Mouse (Mus musculus) layer of hippocampus, postnatal 36 days (tissue): ENCODE measurements at regions not wholly inside any gene's neighbourhood (a gene's known extent, or its start where the extent isn't known, plus 50 kb on each side); places are given as distances from the start of the nearest gene placed in this dataset.

Experiments
- DNase-seq, 2 experiments: peaks; one replicate each; pipeline ENCODE4 v3.0.0; 2022

DNA sequence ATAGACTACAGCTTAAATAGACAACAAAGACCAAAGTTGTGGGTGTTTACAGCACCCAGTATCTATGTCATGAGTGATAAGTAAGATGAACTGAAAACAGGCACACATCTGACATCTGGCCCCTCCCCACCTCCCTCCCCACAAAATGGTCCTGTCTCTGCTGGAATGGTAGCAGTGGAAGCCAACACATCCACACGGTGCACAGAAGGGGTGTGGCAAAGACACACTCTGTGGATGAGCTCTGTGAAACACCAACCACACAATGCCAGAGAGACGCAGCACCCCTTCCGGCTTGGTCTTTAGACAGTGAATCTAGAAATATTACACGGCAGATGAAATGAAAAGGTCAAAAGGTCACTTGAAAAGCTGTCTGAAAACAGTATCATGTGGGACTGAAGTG, 85.6 kb downstream of the Fgf18 start:
- DNase-seq: no peak

DNA sequence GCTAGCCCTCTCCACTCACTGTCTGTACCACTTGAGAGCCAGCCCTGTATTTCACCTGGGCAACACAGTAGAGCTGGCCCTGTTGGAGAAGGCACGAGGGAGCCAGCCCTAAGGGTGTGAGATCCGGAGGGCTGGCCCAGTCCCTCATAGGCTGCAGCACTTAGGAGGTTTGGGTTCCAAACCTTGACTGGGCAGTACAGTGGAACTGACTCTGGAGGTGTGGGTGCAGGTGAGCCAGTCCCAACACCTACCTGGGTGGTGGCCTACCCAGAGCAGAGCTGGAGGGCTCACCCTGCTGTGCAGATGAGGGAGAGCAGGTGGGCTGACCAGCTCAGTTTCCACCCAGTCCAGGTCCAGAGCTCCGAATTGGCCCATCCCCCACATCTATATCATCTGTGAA, 86.8 kb downstream of the Fgf18 start:
- no peak for DNase-seq

DNA sequence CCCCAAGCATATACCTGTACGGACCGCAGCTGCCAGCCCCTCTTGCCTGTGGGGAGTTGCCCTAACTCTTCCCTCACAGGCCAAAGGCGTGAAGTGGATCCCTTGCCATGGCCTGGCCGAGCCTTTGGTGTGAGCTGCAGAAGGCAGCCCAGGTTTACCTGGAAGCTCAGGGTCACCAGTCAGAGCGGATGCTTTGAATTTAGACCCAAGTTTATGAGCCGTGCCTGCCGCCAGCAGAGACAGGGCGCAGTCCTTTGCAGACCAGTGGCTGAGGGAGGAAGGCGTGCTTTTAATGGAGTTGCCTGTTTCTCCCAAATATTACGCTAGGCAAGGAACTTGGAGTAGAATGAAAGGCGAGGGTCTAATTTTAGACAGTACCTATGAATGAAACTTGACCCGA, 97.0 kb downstream of the Fgf18 start:
- DNase-seq: no peak

DNA sequence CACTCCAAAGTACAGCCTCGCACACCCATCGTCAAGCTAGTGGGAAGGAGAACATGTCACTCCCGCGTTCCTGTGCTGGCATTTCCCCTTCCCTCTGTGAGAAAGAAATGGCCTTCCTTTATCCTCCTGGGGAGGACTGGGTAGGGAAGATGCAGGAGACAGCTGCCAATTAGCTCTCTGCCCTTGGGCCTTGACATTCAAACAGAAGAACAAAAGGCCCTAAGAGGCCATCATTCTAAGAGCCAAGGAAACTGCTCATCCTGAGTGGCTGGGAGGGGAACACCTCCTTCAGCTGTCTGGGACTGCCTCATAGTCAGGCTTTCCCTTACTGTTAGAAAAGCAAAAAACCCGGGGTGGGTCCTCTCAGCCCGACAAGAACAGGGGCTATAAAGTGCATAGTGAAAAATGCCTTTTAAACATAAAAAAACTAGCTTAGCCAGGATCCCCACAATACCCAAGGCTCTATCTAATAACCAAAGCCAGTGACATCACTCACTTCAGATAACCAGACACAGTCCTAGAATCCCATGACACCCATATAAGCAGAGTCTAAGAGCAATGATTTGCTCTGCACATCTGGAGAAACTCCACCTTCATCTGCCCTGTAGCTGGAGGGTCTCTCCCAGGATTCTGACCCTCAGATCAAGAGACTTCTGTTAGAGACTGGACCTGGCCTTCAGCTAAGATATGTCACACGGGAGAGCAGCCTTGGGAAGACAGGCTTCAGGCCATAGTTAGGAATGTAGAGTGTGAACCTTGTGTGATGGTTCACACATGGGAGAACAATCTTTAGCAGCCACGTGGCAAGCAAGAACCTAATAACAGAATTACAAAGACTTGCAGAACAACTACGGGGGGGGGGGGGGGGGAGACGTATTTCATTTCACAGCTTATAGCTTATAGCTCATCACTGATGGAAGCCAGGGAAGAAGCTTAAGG, 107.1 kb downstream of the Fgf18 start:
- DNase-seq: no peak

DNA sequence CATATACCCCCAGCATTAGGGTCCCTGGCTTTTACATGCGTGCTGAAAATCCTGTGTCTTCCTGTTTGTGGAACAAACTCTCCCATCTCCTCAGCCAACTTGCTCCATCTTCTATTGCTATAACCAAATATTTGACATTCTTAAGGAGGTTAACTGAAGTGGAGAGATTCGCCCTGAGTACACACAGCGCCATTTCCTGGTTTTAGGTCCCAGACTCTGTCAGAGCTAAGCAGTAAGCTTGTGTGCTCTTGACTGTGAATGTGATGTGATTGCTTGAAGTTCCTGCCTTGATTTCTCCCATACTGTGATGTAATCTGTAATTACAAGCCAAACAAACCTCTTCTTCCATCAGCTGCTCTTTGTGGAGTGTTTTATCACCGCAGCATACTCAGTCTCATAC, 110.8 kb downstream of the Fgf18 start:
- no peak for DNase-seq

DNA sequence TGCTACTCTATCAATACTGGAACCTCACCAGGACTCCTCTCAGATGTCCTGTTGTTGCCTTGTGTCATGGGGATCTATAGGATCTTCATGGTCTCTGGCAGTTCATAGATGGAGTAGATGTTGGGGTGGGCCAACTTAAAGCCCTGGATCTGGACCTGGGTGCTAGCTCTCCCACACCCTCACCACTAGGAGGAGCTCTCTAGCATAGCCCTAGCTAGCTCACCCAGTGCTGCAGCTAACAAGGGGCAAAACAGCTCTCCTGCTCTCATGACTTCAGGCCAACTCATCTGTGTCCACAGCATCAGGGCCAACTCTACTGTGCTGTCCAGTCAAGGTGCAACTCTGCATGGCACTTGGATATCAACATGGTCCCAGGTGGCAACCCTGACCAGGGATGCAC, 118.3 kb downstream of the Fgf18 start:
- DNase-seq: no peak

DNA sequence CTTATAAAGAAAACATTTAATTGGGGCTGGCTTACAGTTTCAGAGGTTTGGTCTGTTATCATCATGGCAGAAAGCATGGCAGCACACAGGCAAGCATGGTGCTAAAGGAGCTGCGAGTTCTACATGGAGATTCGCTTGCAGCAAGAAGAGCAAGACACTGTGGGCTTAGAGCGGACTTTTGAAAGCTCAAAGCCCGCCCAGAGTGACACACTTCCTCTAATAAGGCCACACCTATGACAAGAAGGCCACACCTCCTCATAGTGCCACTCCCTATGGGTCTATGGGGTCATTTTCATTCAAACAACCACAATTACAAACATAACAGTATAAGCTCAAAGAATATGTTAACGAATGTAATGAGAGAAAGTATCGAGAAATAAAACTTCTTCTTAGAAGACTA, 120.1 kb downstream of the Fgf18 start:
- no peak for DNase-seq

DNA sequence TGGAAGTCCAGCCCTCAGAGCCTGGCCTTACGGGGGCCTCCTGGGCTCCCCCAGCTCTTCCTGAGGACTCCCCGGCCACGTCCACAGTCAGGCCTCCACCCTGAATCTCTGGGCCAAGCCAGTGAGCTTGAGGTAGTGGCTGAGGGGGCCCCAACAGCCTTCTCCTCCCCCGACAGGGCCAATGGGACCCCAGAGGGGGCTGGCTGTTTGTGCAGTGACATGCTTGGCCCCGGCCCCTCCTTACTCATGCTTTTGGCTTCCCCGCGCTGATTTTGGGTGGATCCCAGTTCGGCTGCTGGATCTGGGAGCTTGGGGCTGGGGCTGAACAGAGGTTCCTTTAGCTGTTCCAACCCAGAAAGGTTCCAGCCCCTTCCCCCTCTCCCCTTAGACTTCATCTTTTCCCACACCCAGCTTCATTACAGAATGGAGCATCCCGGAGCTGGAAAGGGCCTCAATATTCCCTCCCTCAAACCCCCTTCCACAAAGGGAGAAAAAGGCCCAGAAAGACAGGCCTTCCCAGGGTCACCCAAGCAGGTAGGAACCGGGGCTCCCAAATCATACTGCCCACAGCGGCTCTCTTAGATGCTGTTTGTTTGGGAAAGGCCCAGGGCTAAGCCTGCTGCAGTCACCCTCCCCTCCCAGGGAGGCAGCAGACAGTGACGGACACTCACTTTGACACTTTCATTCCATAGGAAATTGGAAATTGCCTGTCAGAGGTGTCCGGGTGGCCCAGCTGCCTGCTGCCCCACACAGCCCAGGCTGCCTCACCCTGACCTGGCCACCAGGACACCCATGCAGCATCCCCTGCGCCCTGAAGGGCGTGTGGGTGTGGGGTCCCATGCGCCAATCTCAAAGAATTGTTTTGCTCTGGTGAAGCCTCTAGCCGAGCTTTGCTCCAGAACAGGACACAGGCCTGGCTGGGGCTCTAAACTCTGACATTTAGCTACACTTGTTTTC, 133.7 kb downstream of the Fgf18 start:
- DNase-seq: no peak

DNA sequence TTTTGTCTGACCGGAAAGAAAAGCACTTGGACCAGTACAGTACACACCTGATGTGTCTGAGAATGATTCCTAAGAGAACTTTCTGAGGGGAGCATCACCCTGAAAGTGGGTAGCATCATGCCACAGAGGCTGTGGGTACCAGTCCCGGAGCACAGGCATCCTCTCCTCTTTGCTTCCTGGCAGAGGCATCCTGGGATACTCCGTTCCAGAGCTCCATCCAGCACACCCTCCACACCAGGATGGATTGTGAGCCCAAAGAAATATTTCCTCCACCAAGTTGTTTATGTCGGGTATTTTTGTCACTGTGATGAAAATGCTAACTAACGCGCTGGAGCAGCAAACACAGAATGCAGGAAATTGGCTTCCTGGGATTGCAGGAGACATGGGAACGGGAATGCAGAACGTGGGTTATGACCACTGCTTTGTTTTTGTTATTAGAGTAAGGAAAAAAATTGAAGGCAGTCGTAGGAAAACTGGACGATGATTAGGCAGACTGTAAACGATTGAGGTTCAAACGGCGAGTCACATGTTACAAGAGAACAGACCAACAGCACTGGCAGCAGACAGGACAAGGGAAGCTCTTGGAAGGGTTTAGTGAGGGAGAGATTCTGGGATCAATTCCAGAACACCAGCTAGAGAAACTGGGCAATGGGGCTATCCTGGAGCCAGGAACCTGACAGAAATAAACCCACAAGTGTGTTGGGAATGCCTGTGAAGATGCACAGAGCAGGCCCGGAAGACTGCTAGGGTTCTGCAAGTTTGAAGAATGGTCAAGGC, 134.6 kb downstream of the Fgf18 start:
- no peak for DNase-seq

DNA sequence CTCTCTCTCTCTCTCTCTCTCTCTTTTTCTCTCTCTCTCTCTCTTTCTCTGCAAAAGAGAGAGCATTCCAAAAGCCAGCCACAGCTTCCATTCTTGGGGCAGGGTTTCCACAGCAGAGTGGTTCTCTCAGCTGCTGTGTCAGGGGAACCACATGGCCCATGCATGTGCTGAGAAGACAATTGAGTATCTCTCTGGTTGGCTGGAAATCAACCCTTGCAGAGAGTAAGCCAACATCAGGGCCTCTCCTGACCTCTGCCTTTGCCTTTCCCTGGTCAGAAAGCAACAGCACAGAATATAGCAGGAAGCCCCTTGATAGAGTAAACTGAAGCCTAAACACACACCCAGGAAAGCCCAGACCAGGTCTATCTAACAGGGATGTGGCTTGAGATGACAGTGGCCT, 138.6 kb downstream of the Fgf18 start:
- no peak for DNase-seq

DNA sequence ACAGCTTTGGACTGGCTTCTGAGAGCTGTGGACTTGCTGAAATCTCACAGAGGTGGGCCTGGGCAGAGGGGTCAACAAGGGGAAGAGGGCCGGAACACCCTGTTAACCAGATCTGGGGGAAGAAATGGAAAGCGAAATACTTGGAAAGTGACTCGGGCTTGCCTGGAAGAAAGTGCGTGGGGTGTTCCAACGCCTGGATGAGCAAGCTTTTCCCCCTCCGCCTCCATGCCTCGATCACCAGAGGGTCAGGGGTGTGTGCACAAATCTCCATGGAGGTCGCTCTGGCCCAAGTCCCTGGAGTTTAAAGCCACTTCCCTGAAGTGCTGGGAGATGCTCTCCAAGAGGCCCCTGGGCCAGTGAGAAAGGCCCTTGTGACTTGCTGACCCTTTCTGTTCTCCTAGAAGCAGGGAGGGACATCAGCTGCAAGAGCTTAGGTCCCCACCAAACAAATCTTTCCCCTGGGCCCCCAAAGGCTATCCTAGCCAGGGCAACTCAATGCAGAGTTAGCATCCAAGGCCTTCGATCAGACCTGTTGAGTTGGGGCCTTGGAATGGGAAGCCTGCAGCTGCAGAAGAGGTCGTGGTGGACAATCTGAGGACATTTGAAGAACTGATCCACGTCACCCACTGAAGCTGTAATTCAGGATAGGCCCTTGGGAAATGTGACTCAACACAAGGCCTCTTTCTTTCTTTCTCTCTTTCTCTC, 139.2 kb downstream of the Fgf18 start:
- DNase-seq: no peak

DNA sequence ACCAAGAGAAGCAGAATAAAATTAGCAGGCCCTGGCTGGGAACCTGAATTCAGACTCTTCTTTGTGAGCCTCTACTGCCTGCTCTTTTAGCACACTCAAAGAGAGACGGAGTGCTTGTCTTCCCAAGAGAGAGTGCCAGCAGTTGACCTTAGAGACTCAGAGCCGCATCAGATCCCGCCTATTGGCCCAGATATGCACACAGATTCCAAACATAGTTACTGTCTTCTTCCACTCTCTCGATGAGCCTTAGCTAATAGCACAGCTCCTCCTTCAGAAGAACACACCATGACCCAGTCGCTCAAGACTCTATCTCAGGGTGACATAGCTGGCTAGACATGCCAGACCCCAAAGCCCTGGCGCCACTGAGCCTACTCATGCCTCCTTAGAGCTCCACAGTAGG, 139.8 kb downstream of the Fgf18 start:
- DNase-seq: no peak

DNA sequence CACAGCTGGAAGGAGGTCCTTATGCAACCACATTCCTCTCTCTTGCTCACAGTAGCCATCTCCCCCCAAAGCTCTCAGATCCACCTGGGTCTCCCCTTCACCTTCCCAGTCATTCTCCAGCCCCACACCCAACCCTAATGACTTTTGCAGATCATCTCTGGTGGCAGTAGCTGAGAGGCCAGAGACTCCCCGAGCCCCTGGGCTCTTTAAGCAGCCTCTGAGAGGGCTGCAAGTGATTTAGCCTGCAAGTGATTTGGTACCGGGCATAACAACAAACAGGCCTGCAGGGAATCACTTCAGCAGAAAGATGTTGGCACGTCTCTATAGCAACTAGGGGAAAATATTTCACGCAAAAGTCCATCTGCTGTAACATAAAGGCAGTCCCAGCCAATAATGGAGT, 142.0 kb downstream of the Fgf18 start:
- DNase-seq: peak in 1 of 2 experiments; percentile 6

DNA sequence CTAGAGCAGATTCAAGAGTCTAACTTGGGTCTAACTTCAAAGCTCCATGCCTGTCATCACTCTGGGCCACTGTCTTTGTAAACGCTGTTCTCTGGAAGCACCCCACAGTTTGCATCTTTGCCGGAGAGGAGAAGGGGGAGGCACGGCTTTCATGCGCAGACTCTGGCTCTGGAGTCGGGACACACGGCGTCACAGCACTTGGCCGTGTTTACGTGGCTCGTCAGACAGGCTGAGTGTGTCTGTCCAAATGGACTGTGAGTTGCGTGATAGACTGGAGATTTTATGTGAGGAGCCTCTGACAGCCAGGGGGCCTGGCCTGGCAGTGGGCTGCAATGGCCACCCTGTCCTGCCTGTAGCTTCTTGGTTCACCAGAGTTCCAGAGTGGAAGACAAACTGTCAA, 142.6 kb downstream of the Fgf18 start:
- DNase-seq: no peak

DNA sequence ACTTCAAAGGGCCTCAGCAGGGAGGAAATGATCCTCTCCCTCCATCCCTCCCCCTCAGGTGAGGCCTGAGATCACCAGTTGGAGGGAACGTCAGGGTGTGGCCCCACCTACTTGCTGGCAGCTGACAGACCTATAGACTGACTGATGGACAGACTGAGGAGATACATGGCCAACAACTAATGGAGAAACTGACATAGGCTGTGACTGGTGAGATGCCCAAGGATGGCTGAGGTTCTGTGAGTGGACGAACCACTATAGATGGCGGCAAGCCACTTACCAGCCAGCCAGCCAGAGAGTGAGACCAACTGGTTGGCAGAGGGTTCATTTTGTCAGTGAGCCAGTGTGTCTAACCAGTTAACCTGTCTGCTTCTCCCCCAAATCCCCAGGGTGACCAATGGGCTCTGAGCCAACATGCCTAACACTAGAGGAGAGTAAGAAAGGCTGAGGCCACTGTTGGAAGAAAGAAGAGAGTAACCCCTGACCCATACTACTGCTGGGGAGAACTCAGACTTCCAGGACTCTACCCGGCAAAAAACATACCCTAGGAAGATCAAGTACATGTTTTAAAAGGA, 147.4 kb downstream of the Fgf18 start:
- no peak for DNase-seq

DNA sequence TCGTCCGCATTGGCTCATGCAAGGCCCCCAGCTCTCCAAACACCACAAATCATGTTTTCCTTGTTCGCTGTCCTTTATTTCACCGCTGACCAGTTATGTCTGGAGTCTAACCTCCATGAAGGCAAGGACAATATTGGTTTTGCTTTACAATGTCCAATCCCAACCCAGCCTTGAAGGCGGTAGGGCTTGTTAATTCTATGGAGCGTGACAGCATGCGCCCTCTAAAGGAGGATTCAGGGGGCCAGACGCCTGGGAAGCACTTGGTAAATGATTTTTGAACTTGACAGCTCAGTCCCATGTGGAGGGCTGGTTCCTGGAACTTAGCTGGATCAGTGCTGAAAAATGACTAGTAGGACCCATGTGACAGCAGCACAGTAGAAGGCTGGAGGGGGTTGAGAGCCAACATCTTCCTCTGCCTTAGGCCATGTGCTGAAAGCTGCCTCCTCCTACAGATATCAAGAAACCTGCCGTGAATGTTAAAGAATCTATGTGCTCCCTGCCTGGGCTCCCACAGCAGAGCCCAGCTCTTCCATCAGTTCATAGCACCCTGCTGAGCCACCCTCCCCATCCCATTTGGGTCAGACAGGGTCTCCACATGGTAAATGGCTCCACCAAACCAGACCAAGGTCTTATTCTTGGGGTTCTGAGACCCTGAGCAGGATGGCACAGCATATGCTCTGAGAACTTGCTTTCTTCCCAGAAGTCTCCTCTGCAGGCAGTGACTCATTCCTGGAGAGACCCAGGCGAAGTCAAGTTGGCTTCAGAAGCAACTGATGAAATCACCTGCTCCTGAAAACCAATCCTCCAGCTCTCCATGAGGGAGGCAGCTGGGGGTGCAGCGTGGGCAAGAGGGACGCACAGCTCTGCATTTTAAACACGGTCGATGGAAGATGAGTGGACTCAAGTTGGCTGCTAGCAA, 148.3 kb downstream of the Fgf18 start:
- DNase-seq: peak in 1 of 2 experiments; percentile 18

DNA sequence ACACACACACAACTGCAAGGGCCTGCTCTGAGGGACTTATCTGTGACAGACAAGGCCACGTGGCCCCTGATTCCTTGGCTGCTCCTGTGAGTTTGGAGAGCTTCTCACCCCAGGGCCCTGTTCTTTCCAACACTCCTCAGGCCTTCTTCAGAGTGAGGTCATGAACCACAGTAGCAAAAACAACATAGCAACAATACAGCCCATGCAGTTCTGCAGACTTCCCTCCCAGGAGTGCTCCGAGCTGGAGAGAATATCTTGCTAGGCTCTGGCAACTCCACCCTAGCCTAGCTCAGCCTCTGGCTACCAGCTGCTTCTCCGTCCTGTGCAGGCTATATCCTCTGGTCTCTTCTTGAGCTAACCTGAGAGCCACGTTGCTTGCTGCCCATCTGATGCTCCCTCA, 152.8 kb downstream of the Fgf18 start:
- no peak for DNase-seq

DNA sequence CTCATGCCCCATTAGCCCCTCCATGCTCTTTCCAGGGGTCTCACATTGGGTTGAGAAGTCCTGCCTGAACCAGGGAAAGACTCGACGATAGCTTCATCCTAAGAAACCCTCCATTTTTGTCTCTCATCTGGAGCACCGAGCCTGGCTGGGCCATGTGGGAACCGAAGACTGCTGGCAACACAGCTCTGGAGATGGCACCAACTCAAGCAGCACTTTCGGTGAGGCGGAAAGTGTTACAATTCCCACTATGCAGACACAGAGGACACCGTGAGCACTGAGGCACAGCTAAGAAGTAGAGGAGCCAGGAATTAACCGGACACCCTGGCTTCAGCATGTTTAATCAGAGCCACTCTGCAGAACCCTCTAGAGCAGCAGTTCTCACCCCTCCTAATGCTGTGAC, 153.8 kb downstream of the Fgf18 start:
- DNase-seq: no peak

DNA sequence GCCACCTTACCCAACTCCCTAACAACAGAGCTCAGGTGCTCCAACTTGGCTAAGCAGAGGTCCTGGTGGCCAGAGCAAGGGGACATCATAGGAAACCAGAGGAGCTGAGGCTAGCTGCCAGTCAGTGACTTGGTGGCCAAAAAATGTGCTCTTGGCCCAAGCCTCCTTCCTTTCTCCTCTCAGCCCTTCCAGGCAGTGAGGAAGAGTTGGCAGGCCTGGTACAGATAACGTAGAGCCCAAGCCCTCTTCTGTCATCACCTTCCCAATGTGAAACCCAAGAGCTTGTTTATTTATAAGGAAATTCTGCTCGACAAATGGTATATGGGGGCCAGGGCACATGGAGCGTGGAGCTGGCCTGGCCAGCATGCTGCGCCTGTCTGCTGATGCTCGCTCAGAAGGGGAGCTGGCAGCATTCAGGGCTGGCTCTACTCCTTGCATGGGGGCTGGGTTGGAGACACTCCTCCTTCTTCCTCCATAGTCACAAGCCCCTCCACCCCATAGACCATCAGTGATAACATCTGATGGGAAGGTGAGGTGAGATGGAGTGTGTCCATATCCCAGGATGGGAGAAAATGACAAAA, 156.1 kb downstream of the Fgf18 start:
- no peak for DNase-seq

DNA sequence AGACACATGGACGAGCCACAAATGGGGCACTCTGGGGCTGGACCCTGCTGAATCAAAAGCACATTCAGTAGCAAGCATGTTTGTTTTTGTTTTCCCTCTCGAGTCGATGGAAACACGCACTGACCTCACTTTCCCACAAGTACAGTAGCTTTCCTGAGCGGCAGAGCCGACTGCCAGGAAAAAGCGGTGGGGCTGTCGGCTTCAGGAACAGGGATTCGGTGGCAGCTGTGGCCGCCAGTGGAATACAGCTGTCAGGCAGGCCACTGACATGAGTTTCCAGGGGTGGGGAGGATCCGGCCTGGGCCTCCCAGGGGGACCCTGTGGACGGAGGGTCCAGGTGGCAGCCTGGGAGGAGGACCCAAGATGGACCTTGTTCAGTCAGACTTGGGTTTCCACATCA, 157.0 kb downstream of the Fgf18 start:
- DNase-seq: no peak
